Mouse (Mus musculus) stomach, embryonic 14.5 days (tissue): ENCODE data around the gene 1700029P11Rik. TPM values are rescaled to one million over a fixed set of nuclear protein-coding genes. Genes with fewer than 3 reads are reported as not detected.
"Not testable (repeated sequence)": the region's sequence is repeated elsewhere in the genome, so short reads cannot be mapped to it uniquely, and the experiment has no call there.

ENCODE experiments used
- ATAC-seq: fragments of 200-750 bp; cut with Nextera tagmentation; 2 replicates; pipeline ENCODE4 v1.8.0; 2017; ENCODE audit warnings: low read depth, moderate TSS enrichment; ENCODE audit not compliant: insufficient number of reproducible peaks, insufficient read depth, low FRiP score
- H3K27ac ChIP-seq: fragments of 300-500 bp; sonication (generic); 2 replicates; pipeline ENCODE4 v1.5.1; 2014; ENCODE audit warnings: mild to moderate bottlenecking, low read length, moderate library complexity, mixed read lengths
- H3K27me3 ChIP-seq: fragments of 300-500 bp; sonication (generic); 2 replicates; pipeline ENCODE4 v1.6.1; 2014; ENCODE audit warnings: low read length, control low read depth, mixed read lengths; ENCODE audit not compliant: control insufficient read depth, insufficient read depth
- H3K36me3 ChIP-seq: fragments of 300-500 bp; sonication (generic); 2 replicates; pipeline ENCODE4 v1.6.1; 2014; ENCODE audit warnings: mild to moderate bottlenecking, control low read depth, low read length, moderate library complexity, mixed read lengths; ENCODE audit not compliant: control insufficient read depth, insufficient read depth
- H3K4me1 ChIP-seq: fragments of 300-500 bp; sonication (generic); 2 replicates; pipeline ENCODE4 v1.6.1; 2014; ENCODE audit warnings: low read length, control low read depth, mixed read lengths; ENCODE audit not compliant: control insufficient read depth, insufficient read depth
- H3K4me2 ChIP-seq: fragments of 300-500 bp; sonication (generic); replicated peaks from 2 replicates; pipeline ENCODE4 v1.6.1; 2014; ENCODE audit warnings: low read depth, low read length, control low read depth
- H3K4me3 ChIP-seq: fragments of 300-500 bp; sonication (generic); 2 replicates; pipeline ENCODE4 v1.5.1; 2014; ENCODE audit warnings: low read depth, low read length, control low read depth
- H3K9ac ChIP-seq: fragments of 300-500 bp; sonication (generic); replicated peaks from 2 replicates; pipeline ENCODE4 v1.6.1; 2014; ENCODE audit warnings: low read depth, mild to moderate bottlenecking, control low read depth, low read length, moderate library complexity, mixed read lengths
- H3K9me3 ChIP-seq: fragments of 300-500 bp; sonication (generic); 2 replicates; pipeline ENCODE4 v1.6.1; 2016; ENCODE audit warnings: low read depth, low read length, control low read depth; ENCODE audit not compliant: control insufficient read depth
- WGBS: fragments of 180-500 bp; shearing (Covaris S2); extraction: QIAGEN DNeasy Blood & Tissue Kit; methylation state at CpG from one replicate; pipeline ENCODE4 v1.1.7; 2014; 5-methylcytosine and 5-hydroxymethylcytosine counted together
- polyA plus RNA-seq: library from polyadenylated mRNA; unstranded; fragments of >200 nt; fragmentation: Nextera tagmentation; extraction: Ambion mirVana; gene quantifications from 2 replicates; pipeline ENCODE4 v1.2.1, GENCODE M21; 2014

Gene 1700029P11Rik
- polyA plus RNA-seq, 1 experiment from 2014 or later = not detected

- not testable (repeated sequence) for H3K9ac ChIP-seq, H3K4me2 ChIP-seq, H3K4me3 ChIP-seq, H3K4me1 ChIP-seq, H3K9me3 ChIP-seq, H3K27ac ChIP-seq, H3K36me3 ChIP-seq, ATAC-seq, H3K27me3 ChIP-seq
- 70% methylated on average over 6 of the region's 6 CpGs for WGBS
Measured at GRCm38 (mm10) chr15:81969635-81970034, 10.7 kb upstream of the 1700029P11Rik start.

GRCm38 (mm10) chr15:81970498-81970897, 9.8 kb upstream of the 1700029P11Rik start:
- H3K4me3 ChIP-seq, H3K27ac ChIP-seq, H3K36me3 ChIP-seq, H3K9ac ChIP-seq, H3K27me3 ChIP-seq, H3K4me1 ChIP-seq, ATAC-seq, H3K4me2 ChIP-seq, H3K9me3 ChIP-seq: not testable (repeated sequence)
- 91% methylated on average over 4 of the region's 4 CpGs for WGBS

GRCm38 (mm10) chr15:81975156-81975555, 5.2 kb upstream of the 1700029P11Rik start:
- H3K27ac ChIP-seq, H3K9ac ChIP-seq, H3K4me3 ChIP-seq, ATAC-seq, H3K4me2 ChIP-seq, H3K4me1 ChIP-seq, H3K36me3 ChIP-seq, H3K9me3 ChIP-seq, H3K27me3 ChIP-seq: not testable (repeated sequence)
- 93% methylated on average over 8 of the region's 8 CpGs for WGBS

- no peak for ATAC-seq
- Histone ChIP-seq H3K27me3 (no peaks in the 10 kb centered on the region), H3K9ac (no peak overlapping the region), H3K4me3 (no peak overlapping the region), H3K4me1 (no peaks in the 10 kb centered on the region), H3K9me3 (no peaks in the 10 kb centered on the region), H3K36me3 (no peaks in the 10 kb centered on the region), H3K4me2 (no peak overlapping the region), H3K27ac (no peak overlapping the region)
- WGBS = 53% methylated on average over 1 of the region's 1 CpGs
Measured at GRCm38 (mm10) chr15:81982173-81982572, 1.8 kb downstream of the 1700029P11Rik start.

GRCm38 (mm10) chr15:81985267-81986161, 5.2 kb downstream of the 1700029P11Rik start:
- 57% methylated on average over 2 of the region's 2 CpGs for WGBS
- H3K4me2 ChIP-seq = no peak overlapping the region

GRCm38 (mm10) chr15:81987646-81988045, 7.3 kb downstream of the 1700029P11Rik start, which contains the start of gene Xrcc6:
Gene Xrcc6 (plus strand): TSS chr15:81987835.
- no peak within 1 kb of the TSS for H3K4me2 ChIP-seq
- no peak within 1 kb of the TSS for H3K4me3 ChIP-seq
- no peaks in the 10 kb centered on the region for H3K9me3 ChIP-seq
- H3K27me3 ChIP-seq = no peaks in the 10 kb centered on the region
- ATAC-seq = no peak
- no peak within 1 kb of the TSS for H3K27ac ChIP-seq
- no peak within 1 kb of the TSS for H3K9ac ChIP-seq
- no peaks in the 10 kb centered on the region for H3K36me3 ChIP-seq
- 87% methylated on average over 3 of the region's 3 CpGs for WGBS
- H3K4me1 ChIP-seq = no peaks in the 10 kb centered on the region

More at GRCm38 (mm10) chr15:81985267-81986161, 5.2 kb downstream of the 1700029P11Rik start:
- H3K4me3 ChIP-seq = no peak overlapping the region
- no peak for ATAC-seq
- no peaks in the 10 kb centered on the region for H3K36me3 ChIP-seq
- H3K27me3 ChIP-seq = no peaks in the 10 kb centered on the region
- no peaks in the 10 kb centered on the region for H3K4me1 ChIP-seq
- H3K9ac ChIP-seq = no peak overlapping the region
- no peak overlapping the region for H3K27ac ChIP-seq
- H3K9me3 ChIP-seq = no peaks in the 10 kb centered on the region

GRCm38 (mm10) chr15:81989371-81990062, 9.2 kb downstream of the 1700029P11Rik start:
- H3K4me1 ChIP-seq = no peaks in the 10 kb centered on the region
- H3K27ac ChIP-seq = no peak overlapping the region
- ATAC-seq = peak; percentile 59; the same call in 1 of the 2 replicates
- H3K27me3 ChIP-seq = no peaks in the 10 kb centered on the region
- 41% methylated on average over 11 of the region's 11 CpGs for WGBS
- no peak overlapping the region for H3K4me2 ChIP-seq
- peaks cover 5% of the 10 kb centered on the region; the same call in 1 of the 2 replicates for H3K36me3 ChIP-seq
- H3K9me3 ChIP-seq = no peaks in the 10 kb centered on the region
- H3K9ac ChIP-seq = no peak overlapping the region
- no peak overlapping the region for H3K4me3 ChIP-seq

- no peaks in the 10 kb centered on the region for H3K27me3 ChIP-seq
- H3K9ac ChIP-seq = no peak overlapping the region
- no peak overlapping the region for H3K4me3 ChIP-seq
- peaks cover 7% of the 10 kb centered on the region; the same call in 1 of the 2 replicates for H3K36me3 ChIP-seq
- H3K27ac ChIP-seq = no peak overlapping the region
- no peak overlapping the region for H3K4me2 ChIP-seq
- no peaks in the 10 kb centered on the region for H3K4me1 ChIP-seq
- ATAC-seq = peak; percentile 54; the same call in 1 of the 2 replicates
- WGBS = 55% methylated on average over 7 of the region's 7 CpGs
- H3K9me3 ChIP-seq = no peaks in the 10 kb centered on the region
Measured at GRCm38 (mm10) chr15:81990549-81990948, 10.2 kb downstream of the 1700029P11Rik start.
